Mouse (Mus musculus): ENCODE data around the gene Jakmip3.
A peak's percentile ranks its signal among the peaks of the same experiment; 100 is the strongest.

Gene Jakmip3

DNA sequence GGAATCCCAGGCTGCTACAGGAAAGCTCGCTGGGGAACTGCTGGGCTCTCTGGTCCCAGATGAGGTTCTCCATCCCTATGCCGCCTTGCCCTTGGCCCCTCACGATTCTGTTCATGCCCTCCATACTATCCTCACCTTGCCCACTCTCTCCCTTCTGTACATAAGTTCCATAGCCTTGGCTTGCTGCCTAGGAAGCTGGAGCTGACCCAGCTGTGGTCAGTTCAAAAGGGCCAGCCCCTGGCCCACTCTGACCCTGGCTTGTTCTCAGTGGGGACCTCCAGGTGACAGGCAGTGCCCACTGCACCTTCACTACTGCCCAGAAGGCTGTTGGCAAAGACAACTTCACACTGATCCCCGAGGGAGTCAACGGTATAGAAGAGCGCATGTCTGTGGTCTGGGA, 155.9 kb downstream of the Jakmip3 start:
- no peak for DNase-seq (ENCODE audit: low read depth, low spot score)

DNA sequence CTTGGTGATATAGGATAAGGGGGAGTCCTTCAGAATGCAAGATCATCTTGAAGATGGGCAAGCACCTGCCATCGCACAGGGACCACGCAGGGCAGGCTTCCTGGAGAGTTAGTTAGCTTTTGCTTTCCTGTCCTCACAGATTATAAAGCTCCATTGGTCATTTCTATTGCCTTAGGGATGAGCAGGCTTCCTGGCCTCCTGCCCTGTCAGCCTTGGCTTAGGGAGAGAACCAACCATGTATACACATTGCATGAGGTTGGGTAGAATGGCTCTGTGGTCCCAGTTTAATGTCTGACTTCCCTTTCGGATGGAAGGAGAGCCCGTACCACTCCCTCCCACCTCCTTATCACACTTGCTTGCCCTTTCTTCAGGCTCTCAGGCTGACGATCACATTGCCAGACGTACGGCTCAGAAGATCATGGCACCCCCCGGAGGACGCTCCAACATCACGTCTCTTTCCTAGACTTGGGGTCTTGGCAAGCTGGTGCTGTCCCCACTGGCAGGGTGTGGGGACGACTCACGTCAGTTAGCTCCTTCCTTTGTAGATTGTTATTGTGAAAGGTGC, 160.1 kb downstream of the Jakmip3 start:
- no peak for DNase-seq (ENCODE audit: low read depth, low spot score)

DNA sequence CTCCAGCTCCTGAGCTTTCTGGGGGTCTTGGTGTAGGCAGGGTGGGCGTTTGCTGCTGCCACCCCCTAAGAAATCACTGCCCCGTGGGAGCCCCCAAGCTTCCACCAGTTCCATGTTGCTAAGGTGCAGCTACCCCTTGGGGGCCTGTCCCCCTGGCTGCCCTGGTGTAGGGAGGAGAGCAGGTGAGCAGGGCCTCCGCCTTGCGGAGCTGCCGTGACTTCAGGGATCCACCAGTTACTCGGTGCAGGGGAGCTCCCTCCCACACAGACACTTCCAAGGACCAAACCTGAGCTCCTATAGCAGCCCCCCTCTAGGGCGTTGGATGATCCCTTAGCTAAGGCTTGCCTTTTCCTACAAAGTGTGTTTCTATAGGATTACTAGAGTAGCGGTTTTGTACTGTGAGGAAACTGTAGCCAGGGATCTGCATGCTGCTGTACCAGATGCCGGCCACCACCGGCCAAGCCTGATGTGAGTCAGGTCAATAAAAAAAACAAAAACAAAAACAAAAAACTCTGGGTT, 160.8 kb downstream of the Jakmip3 start:
- no peak for DNase-seq (ENCODE audit: low read depth, low spot score)

GRCm38 (mm10) chr7:139101826-139102225, 161.3 kb downstream of the Jakmip3 start:
- DNase-seq (ENCODE audit: low read depth, low spot score): no peak

DNA sequence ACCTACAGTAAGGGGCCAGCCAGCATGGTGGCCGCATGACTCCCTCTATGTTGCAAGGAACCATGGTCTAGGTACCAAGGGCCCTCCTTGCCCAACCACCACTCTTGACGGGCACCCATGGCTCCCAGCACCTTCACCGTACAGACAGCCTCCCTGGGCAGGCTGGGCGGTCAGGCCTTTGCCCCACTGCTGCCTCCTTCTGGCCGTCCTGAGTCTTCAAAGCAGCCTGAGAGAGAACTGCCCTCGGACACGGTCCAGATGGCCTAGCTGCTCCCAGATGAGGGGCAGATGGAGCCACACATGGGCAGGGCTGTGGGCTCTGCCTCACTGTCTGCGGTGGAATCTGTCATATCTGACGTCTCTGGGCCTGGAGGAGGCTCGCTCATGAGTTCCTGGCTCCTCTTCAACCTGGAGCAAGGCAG, 163.4 kb downstream of the Jakmip3 start:
- no peak for DNase-seq (ENCODE audit: low read depth, low spot score)

DNA sequence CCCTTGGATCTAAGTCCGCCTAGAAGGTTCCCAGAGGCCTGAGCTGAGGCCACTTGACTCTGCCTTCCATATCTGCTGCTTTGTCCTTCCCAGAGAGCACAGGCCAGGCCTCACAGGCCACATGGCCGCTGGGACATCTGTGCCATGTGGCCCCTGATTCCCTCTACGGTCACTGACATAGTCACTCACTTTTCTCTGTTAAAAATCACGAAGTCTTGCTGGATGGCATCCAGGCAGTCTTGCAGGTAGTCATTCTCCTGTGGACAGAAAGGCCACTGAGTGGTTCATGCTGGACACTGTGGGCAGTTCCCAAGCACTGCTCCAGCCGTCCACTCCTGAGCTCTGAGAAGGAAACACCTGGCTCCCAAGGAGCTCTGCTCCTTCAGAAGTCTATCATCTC, 164.5 kb downstream of the Jakmip3 start:
- no peak for DNase-seq (ENCODE audit: low read depth, low spot score)

GRCm38 (mm10) chr7:139105705-139106104, 165.2 kb downstream of the Jakmip3 start:
- no peak for DNase-seq (ENCODE audit: low read depth, low spot score)

DNA sequence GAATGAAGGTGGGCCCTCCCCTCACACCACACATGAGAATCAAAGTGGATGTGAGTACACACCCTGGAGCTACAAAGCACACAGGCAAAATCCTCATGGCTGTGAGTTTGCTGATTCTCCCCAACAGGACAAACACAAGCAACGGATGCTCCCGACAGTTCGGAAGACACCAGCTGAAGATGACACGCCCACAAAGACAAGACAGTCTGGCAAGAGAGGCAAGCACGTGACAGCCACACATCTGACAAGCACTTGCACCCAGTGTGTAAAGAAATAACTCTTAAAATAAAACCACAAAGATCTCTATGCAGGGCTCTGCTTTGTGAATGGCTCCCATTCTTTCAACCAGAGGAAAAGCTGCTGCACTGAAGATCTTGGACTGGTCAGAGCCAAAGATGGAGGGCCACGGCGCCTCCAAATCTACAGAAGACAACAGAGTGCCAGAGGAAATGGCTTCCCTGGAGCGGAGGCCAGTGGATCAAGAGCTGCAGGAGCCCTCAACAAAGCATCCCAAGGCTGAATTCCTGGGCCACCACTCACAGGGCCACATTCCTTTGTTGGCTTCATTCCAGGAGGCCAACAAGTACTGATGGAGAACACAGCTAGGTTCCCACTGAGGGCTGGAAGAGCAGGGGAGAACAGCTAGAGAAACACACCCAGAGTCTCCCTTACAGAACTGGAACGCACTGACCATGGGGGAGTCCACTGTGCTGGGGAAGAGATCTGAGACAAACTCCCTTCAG, 167.5 kb downstream of the Jakmip3 start:
- no peak for DNase-seq (ENCODE audit: low read depth, low spot score)

GRCm38 (mm10) chr7:139119152-139119774, 178.7 kb downstream of the Jakmip3 start:
- peak; percentile 58 for DNase-seq (ENCODE audit: low read depth, low spot score)

GRCm38 (mm10) chr7:139119775-139120153, 179.2 kb downstream of the Jakmip3 start:
- no peak for DNase-seq (ENCODE audit: low read depth, low spot score)

GRCm38 (mm10) chr7:139125881-139126280, 185.4 kb downstream of the Jakmip3 start:
- no peak for DNase-seq (ENCODE audit: low read depth, low spot score)

DNA sequence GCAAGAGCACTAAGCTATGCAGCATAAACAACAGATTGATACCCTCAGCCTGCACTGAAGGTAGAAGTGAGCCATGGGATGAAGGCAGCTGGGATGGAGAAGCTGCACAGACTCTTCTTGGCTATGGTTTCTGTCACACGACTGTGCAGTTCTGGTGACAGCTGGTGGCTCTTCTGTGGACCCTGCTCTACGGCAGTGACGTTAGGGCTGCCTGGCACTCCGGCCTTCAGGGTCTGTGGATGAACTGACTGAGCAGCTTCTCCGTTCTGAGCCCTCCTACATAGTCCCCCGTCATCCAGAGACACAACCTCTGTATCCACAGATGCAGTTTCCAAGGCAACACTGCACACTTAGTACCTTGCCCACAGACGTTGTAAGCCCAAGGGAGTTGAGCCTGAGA, 186.0 kb downstream of the Jakmip3 start:
- no peak for DNase-seq (ENCODE audit: low read depth, low spot score)

- DNase-seq (ENCODE audit: low read depth, low spot score): no peak
Observed at GRCm38 (mm10) chr7:139128994-139129393, 188.5 kb downstream of the Jakmip3 start.

DNA sequence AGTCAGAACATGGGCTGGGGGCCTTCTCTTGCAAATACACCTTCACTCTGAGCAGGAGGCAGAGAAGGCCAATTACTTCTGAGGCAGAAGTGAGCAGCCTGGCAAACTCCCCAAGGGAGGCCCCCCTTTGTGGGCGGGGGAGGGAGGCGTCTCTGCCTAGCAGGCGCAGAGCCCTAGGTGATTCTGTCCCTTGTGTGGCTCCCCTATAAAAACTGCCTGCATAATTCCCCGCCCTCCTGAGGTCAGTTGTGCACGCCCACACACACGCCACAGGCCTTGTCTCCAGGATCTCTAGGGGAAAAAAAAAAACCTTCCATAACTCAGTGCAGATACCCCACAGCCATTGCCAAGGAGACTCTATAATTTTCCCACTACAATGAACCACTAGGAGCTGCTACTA, 189.8 kb downstream of the Jakmip3 start:
- DNase-seq (ENCODE audit: low read depth, low spot score): no peak

DNA sequence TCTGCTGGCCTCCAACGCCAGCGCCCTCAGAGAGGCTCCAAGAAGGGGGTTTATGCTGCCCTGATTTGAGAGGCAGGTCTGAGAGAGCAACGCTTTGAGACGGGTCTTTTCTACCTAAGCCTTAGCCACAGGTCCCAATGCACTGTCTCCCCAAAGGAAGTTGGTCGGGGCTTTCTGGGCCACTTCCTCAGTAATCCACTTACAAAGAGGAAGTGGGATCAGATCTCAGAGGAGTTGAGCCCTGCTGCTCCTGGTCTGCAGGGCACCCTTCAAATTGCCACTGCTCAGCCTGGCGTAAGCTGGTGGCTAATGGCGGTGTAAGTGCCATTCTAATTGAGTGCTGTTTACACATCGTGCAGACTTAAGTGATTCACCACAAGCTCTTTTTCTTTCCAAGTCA, 191.0 kb downstream of the Jakmip3 start:
- no peak for DNase-seq (ENCODE audit: low read depth, low spot score)

- DNase-seq (ENCODE audit: low read depth, low spot score): no peak
Observed at GRCm38 (mm10) chr7:139133446-139133845, 192.9 kb downstream of the Jakmip3 start.
